Mouse (Mus musculus): Measurements from ENCODE around the gene Ube2e2.
A peak's percentile ranks its signal among the peaks of the same experiment; 100 is the strongest.
"Not testable (repeated sequence)": the region's sequence is repeated elsewhere in the genome, so short reads cannot be mapped to it uniquely, and the experiment has no call there.

Gene Ube2e2

DNA sequence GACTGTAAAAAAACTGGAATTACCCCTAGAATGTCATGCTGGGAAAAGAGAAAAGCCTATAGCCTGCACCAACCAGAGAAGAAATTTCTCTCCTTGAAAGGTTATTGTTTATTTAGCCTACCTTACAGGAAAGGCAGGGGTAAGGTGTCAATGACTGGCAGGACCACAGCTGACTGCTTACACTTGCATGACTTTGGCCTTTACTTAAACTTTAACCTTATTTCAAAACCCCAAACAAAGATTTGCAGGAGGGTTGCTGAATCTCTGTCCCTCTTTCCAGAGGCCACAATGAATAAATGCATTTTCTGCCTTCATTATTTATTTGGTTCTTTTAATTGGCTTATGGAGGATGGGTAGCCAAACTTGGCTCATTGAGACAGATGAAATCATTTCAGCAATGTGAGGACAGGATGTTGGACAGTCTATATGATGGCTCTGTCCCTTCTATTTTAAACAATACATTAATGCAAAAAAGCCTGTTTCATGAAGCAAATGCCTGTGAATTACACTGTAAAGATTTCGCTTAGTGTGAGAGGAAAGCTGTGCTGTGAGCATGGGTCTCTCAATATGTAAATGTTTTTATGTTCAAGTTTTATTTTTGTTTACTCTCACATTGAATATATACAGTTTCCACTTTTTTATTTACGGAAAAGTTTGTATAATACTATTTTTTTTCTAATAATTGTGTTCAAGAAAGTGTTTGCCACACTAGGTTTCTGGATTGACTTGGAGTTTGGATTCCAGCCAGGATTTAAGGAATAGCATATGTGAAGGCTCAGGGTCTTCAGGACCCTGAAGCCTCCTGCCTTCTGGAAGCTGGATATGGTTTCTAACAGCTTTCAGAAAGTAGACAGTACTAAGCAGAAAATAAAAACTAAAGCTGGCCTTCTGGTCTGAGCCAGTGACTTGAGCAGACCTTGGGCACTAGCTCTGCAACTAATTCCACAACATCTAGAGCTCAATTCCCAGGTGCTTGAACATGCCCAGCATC lies 173.2 kb downstream of the Ube2e2 start:
- no peak for DNase-seq

DNA sequence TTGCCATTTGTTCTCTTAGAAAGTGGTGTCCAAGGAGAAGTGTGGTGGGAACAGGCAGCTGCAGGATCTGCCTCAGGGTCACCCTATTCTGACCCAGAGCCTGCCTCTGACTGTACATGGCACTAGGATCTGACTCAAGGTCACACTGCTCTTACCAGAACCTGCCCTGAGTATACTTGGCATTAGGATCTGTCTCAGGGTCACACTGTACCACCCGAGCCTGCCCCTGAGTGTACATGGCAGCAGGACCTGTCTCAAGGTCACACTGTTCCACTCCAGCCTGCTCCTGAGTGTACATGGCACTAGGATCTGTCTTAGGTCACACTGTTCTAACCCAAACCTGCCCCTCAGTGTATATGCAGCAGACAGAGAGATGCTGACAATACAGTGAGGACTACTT lies 177.1 kb downstream of the Ube2e2 start:
- DNase-seq = no peak

DNA sequence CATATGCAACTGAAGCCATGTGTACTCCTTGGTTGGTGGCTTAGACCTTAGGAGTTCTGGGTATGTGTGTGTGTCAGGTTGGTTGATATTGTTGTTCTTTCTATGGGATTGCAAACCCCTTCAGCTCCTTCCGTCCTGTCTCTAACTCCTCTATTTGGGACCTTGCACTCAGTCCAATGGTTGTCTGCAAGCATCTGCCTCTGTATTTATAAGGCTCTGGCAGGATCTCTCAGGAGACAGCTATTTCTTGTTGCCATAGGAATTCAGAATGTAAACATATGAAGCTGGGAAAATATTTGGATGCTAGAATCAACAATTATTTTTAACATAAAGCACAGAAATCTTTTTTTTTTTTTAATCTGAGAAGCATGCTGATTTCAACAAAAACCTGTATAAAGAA lies 178.5 kb downstream of the Ube2e2 start:
- DNase-seq = no peak

DNA sequence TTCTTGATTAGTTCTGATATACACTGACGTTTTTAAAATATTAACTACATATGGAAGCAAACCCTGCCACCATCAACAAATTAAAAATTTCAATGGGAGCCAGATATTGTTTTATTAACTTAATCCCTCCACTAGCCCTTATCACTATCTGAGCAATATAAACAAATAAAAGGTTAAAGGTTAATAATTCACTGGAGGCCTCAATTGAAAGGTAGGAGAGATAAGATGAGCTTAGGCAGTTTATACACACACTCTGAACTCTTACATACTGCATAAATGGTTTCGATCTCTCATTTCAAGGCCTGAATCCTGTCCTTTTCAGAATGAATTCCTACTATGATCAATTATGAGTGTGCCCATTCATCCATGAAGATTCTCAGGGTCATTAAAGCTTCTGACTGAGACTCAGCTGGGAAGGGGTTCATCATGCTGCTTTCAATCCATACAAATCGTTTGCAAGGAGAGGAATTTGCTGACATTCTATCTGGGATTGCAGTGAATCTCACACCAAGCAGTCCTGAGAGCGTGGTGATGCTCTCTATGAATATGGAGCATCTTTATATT lies 196.3 kb downstream of the Ube2e2 start:
- DNase-seq = no peak

GRCm38 (mm10) chr14:18696418-18696817 lies 197.6 kb downstream of the Ube2e2 start:
- peak; percentile 17 for DNase-seq

GRCm38 (mm10) chr14:18678121-18678836 lies 215.8 kb downstream of the Ube2e2 start:
- peak; percentile 56 for DNase-seq

DNA sequence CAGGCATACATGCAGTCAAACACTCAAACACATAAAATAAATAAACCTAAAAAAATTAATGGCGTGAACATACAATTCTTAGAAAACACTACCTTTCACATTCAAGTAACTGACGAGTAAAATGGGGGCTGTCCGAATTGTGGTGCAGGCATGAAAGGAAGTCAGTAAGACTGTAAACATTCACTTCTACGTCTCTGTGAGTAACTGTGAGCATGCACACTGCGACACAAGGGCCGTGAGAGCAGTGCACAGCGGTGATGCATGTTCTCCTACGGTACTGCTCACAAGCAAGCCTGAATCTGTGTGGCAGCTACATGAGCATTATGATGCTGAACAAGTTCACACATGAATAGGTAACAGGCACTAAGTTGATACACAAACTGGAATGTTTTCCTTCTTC lies 223.4 kb downstream of the Ube2e2 start:
- no peak for DNase-seq

DNA sequence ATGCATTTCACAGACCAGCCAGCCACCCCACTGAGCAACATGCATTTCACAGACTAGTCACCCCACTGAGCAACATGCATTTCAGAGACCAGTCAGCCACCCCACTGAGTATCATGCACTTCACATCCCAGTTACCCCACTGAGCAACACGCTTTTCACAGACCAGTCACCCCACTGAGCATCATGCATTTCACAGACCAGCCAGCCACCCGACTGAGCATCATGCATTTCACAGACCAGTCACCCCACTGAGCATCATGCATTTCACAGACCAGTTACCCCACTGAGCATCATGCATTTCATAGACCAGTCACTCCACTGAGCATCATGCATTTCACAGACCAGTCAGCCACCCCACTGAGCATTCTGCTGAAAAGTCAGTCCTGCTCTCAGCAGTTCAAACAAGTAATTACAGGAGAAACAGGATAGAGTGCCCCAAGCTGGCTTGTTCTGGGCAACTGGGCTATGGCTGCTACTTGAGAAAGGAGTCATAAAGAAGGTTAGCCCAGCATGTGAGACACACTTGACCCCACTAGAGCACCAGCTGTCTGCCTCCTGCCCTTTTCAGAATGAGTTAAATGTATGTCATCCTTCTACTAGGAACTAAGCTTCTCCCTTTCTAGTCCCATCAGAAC lies 224.6 kb downstream of the Ube2e2 start:
- DNase-seq = no peak

GRCm38 (mm10) chr14:18668309-18668708 lies 225.8 kb downstream of the Ube2e2 start:
- not testable (repeated sequence) for DNase-seq

DNA sequence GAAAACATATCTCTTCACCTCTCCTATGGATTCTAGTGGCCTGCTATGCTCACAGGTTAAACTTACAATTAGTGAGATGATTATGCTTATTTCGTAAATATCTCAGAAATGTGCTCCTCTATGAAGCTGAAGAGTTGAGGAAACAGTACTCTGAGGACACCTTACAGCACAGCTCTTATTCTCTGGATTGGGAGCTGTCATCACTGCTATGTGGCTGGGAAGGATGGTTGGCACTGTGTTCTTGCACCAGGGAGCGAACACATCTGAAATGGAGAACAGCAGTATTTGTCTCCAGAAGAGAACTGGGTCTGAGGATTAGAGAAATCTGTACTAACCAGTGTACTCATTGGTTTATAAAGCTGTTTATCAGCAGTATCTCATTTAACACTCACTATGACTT lies 226.3 kb downstream of the Ube2e2 start:
- no peak for DNase-seq

DNA sequence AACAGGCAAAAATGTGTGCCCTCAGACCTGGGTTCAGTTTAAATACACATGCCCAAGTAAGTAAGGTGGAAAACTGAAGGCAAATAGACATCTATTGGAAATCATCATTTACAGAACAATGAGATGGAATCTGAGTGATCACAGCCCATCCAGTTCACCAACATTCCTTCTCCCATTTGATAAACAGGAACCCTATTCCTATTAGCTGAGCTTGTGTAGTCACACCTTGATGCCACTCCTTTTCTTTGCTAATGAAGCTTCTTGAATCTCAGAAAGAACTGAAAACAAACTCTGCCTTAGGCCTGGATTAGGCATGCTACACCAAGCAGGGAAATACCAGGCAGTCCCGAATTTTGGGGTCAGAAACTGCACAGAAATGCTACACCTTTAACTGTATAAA lies 227.8 kb downstream of the Ube2e2 start:
- no peak for DNase-seq

GRCm38 (mm10) chr14:18665267-18666024 lies 228.6 kb downstream of the Ube2e2 start:
- DNase-seq = no peak

DNA sequence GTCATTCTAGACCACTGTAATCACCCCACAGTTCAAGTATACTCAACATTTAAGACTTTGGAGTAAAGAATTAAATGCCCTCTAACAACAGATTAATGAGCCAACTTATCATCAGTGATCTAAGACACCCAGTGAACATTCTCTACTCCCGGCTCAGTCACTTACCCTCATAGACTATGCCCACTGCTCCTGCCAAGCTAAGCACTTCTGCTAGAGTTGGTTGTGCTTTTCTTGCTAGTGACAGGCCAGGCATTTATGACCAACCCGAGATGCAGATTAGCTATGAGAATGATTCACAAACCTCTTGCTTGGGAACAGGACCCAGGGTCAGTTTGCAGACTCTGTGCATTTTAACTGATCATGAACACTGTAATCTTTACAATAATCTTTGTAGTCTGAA lies 230.4 kb downstream of the Ube2e2 start:
- no peak for DNase-seq

DNA sequence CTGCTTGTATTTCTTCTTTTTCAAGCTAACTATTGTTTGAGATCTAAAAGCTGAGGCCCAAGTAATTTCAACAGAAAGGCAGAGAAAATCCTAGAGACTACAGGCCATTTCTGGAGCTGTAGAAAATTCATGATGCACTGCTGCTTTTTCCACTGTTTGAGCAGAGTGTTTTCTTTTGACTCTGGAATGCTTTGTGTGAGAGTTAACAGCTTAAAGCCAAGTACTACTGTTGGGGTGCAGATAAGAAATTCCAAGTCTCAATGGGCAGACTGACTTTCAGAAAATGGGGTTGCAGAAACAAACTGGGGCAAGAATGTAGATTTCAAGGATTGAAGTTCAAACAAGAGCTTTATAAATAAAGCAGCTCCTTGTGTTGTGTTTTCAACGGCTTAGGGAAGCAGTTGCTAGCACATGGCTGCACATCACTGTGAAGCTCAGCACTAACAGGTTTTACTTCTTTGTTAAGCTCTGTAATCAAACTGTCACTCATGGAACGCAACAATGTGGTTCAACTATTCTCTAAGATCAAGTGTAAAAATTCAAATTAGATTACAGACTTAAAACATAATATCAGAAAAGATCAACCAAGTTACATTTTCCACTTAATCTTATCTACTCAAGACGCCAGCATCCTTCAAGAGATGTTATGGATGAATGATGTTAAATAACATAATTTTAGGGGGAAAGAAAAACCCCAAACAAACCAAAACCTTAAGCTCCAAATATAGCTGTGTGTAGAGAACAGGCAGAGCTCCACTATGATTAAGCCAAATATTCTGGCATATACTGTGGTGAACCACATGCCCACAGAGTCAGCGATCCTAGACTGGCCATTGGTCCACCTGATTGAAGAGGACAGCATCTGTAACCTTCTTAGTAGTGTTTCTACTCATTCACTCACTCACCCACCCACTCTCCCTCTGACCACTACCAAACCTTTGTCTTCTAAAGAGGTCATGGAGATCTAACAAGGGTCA lies 236.0 kb downstream of the Ube2e2 start:
- no peak for DNase-seq

DNA sequence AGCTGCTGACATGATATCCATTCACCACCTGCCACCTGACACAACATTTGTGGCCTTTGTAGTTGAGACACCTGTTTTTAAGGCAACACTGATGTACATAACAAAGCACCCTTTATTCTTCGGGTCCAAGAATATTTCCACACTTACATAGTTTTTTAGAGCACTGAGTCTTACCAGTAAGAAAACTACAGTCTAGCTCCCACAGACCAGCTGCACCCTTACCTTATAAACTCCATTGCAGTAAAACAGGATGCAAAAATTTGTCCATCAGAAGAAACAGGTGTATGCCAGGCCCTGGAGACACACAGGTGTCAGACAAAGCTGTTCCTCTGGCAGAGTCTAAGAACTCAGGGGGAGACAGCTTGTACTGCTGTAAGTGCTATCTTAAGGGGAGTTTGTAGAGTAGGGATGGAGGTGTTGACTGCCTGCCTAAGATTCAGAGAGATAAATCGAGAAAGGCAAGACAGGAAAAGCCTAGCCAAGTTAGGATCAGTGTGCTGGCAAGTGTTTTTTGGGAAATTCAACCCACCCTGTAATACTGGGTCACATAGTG lies 244.9 kb downstream of the Ube2e2 start:
- peak; percentile 14 for DNase-seq

- no peak for DNase-seq
These were observed 252.4 kb downstream of the Ube2e2 start for GRCm38 (mm10) chr14:18641656-18642055.

DNA sequence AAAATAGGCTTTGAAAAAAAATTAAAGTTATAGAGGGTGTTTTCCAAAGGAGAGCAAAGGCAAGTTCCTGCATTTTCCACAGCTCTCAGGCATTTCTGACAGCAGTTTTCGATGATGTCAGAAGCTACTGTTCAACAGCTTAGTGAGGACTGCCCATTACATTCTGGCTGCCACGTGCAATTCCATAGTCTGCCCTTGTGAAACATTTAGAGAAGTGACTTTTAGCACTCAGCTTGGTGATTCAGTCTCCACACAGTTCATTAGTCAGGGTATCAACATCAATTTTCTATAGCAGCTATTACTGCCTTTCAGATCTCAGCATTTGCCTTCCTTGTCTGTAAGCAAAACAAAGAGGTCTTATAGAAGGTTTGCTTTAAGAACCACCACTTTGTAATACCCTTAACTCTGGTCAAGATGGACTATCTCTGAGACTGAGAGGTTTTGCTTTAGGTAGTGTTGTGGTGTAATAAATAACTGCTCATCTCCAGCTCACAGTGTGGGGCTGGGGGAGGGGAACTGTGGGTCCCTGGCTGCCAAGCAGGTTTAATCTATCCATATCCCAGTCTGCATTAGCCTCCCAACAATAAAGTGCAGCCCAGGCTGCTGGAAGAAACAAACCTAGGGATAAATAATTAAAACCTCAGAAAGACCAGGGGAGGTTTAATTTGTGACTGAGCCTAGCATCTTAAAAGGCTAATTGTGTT lies 255.2 kb downstream of the Ube2e2 start:
- DNase-seq = no peak

- no peak for DNase-seq
These were observed 256.3 kb downstream of the Ube2e2 start for GRCm38 (mm10) chr14:18637739-18638138.

DNA sequence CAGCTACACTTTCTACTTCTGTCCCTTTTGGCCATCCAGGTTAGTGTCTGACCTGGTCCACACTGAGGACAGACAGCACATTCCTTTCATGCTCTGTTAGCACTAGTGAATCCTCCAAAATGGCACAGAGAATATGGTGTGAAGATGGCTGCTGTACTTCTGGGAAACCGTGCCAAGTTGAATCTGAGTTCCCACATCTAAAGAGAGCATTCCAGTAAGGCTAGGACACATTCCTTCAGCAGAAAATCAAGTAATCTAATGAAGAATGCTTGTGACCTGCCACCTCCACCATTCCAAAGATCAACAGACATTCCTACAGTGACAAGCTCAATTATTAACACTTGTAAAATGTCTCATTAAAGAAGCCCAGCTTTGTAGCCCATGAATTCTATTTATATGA lies 265.9 kb downstream of the Ube2e2 start:
- no peak for DNase-seq

DNA sequence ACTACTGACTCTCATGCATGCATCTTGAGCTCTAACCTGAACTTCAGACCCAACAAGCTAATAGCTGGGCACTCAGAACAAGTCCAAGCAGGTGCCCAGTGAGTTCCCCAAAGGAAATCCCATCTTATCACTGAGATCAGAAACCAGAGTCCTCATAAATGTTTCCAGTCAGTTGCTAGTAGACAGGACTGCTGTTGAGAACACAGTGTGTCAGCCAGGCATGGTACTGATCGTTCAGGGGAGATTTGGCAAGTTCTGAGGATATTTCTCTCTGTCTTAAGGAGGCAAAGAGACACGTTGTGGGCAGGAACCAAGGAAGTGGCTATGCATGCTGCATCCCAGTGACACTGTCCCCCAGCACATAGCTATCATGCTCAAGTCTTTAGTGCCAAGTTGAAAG lies 275.5 kb downstream of the Ube2e2 start:
- no peak for DNase-seq

Measured in cerebellum, adult 9-10 months (tissue).